Mouse (Mus musculus) myocyte (in vitro differentiated cells): ENCODE data around the gene Acbd6.

Source experiments
- CEBPB ChIP-seq: IDR thresholded peaks from 2 replicates; pipeline ENCODE4 v1.6.1; 2011; ENCODE audit warnings: mild to moderate bottlenecking, moderate library complexity; ENCODE audit not compliant: poor library complexity, insufficient read depth, severe bottlenecking
- E2F4 ChIP-seq: IDR thresholded peaks from one replicate; pipeline ENCODE4 v1.6.1; 2011; ENCODE audit warnings: mild to moderate bottlenecking, control low read depth, moderate library complexity; ENCODE audit not compliant: insufficient read depth
- MAX ChIP-seq: IDR thresholded peaks from one replicate; pipeline ENCODE4 v1.6.1; 2011; ENCODE audit warnings: low read depth, mild to moderate bottlenecking, control low read depth
- MYOD1 ChIP-seq, 3 experiments: IDR thresholded peaks; one replicate each; pipeline ENCODE4 v1.6.1; 2011; ENCODE audit warnings: control low read depth in 2 of 3, low read depth in 2 of 3, mild to moderate bottlenecking in 2 of 3, moderate library complexity in 1 of 3; ENCODE audit not compliant: insufficient read length in 2 of 3, control insufficient read depth in 1 of 3
- MYOG ChIP-seq, 3 experiments: IDR thresholded peaks; one replicate each; pipeline ENCODE4 v1.6.1; 2011; ENCODE audit warnings: control low read depth in 2 of 3, low read depth in 2 of 3, mild to moderate bottlenecking in 2 of 3; ENCODE audit not compliant: insufficient read length in 2 of 3, control insufficient read depth in 1 of 3, insufficient read depth in 1 of 3
- POLR2A ChIP-seq: IDR thresholded peaks from one replicate; pipeline ENCODE4 v1.6.1; 2011; ENCODE audit warnings: low read depth, mild to moderate bottlenecking, control low read depth, moderate library complexity; ENCODE audit not compliant: insufficient read length
- POLR2AphosphoS2 ChIP-seq: IDR thresholded peaks from one replicate; pipeline ENCODE4 v1.6.1; 2011; ENCODE audit warnings: low read depth, control low read depth; ENCODE audit not compliant: insufficient read length
- SRF ChIP-seq: IDR thresholded peaks from one replicate; pipeline ENCODE4 v1.6.1; 2011; ENCODE audit warnings: low read depth; ENCODE audit not compliant: control insufficient read depth, insufficient read length
- USF1 ChIP-seq: IDR thresholded peaks from one replicate; pipeline ENCODE4 v1.6.1; 2011; ENCODE audit warnings: low read depth, mild to moderate bottlenecking, control low read depth, moderate library complexity

DNA sequence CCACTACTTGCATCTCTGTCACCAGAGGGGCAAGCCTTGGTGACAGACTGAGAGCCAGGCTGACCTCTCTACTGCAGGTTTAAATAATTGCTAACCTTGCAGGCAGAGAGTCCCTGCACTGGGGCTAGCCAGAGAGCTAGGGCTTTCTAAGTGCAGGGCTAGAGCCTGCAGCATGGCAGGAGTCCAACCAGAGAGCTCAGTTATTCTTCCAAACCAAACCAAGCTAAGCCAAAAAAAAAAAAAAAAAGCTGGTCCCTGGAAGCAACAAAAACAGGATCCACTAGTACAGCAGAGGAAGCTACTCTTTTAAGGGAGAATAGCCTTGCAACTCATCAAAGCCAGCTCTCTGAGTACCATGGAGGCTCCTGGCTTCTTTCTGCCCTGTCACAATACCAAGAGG is 143.0 kb downstream of the Acbd6 start:
- TF ChIP-seq POLR2A (no peak), E2F4 (no peak), MAX (no peak), CEBPB (no peak), USF1 (no peak), MYOG (IDR thresholded peaks at IDR 0.05; ENCODE audit: control insufficient read depth in 1 of 3, insufficient read depth in 1 of 3, insufficient read length in 2 of 3, low read depth in 2 of 3) (no peak), POLR2AphosphoS2 (no peak), MYOD1 (IDR thresholded peaks at IDR 0.05; ENCODE audit: control insufficient read depth in 1 of 3, insufficient read length in 2 of 3, low read depth in 2 of 3) (no peak), SRF (no peak)
